Mouse (Mus musculus): Measurements from ENCODE around the gene Pip4k2a.
A peak's percentile ranks its signal among the peaks of the same experiment; 100 is the strongest.
"Not testable (repeated sequence)": the region's sequence is repeated elsewhere in the genome, so short reads cannot be mapped to it uniquely, and the experiment has no call there.

The Pip4k2a gene

GRCm38 (mm10) chr2:18897742-18898256, 100.1 kb downstream of the Pip4k2a start:
- no peak for DNase-seq (ENCODE audit: low read depth)

GRCm38 (mm10) chr2:18896015-18896414, 101.9 kb downstream of the Pip4k2a start:
- DNase-seq (ENCODE audit: low read depth), result no peak

- not testable (repeated sequence) for DNase-seq (ENCODE audit: low read depth)
Measured at GRCm38 (mm10) chr2:18893336-18893735, 104.6 kb downstream of the Pip4k2a start.

GRCm38 (mm10) chr2:18891991-18892537, 105.9 kb downstream of the Pip4k2a start:
- no peak for DNase-seq (ENCODE audit: low read depth)

- no peak for DNase-seq (ENCODE audit: low read depth)
Measured at GRCm38 (mm10) chr2:18890227-18891001, 107.5 kb downstream of the Pip4k2a start.

GRCm38 (mm10) chr2:18884277-18884676, 113.6 kb downstream of the Pip4k2a start:
- no peak for DNase-seq (ENCODE audit: low read depth)

GRCm38 (mm10) chr2:18874626-18875025, 123.3 kb downstream of the Pip4k2a start:
- DNase-seq (ENCODE audit: low read depth), result no peak

GRCm38 (mm10) chr2:18874063-18874462, 123.9 kb downstream of the Pip4k2a start:
- no peak for DNase-seq (ENCODE audit: low read depth)

- no peak for DNase-seq (ENCODE audit: low read depth)
Measured at GRCm38 (mm10) chr2:18873440-18873839, 124.5 kb downstream of the Pip4k2a start.

- peak; percentile 56 for DNase-seq (ENCODE audit: low read depth)
Measured at GRCm38 (mm10) chr2:18872797-18873196, 125.1 kb downstream of the Pip4k2a start.

GRCm38 (mm10) chr2:18871087-18871486, 126.8 kb downstream of the Pip4k2a start:
- DNase-seq (ENCODE audit: low read depth), result no peak

- no peak for DNase-seq (ENCODE audit: low read depth)
Measured at GRCm38 (mm10) chr2:18867069-18867468, 130.9 kb downstream of the Pip4k2a start.

- DNase-seq (ENCODE audit: low read depth), result no peak
Measured at GRCm38 (mm10) chr2:18864719-18865118, 133.2 kb downstream of the Pip4k2a start.

- no peak for DNase-seq (ENCODE audit: low read depth)
Measured at GRCm38 (mm10) chr2:18861607-18862158, 136.2 kb downstream of the Pip4k2a start.

- no peak for DNase-seq (ENCODE audit: low read depth)
Measured at GRCm38 (mm10) chr2:18860686-18861085, 137.2 kb downstream of the Pip4k2a start.

GRCm38 (mm10) chr2:18857952-18858351, 140.0 kb downstream of the Pip4k2a start:
- no peak for DNase-seq (ENCODE audit: low read depth)

- DNase-seq (ENCODE audit: low read depth), result no peak
Measured at GRCm38 (mm10) chr2:18856461-18856860, 141.5 kb downstream of the Pip4k2a start.

GRCm38 (mm10) chr2:18855246-18855645, 142.7 kb downstream of the Pip4k2a start:
- DNase-seq (ENCODE audit: low read depth), result no peak

- DNase-seq (ENCODE audit: low read depth), result no peak
Measured at GRCm38 (mm10) chr2:18853345-18853744, 144.6 kb downstream of the Pip4k2a start.

- DNase-seq (ENCODE audit: low read depth), result no peak
Measured at GRCm38 (mm10) chr2:18850657-18851056, 147.3 kb downstream of the Pip4k2a start.

- DNase-seq (ENCODE audit: low read depth), result no peak
Measured at GRCm38 (mm10) chr2:18848074-18848629, 149.8 kb downstream of the Pip4k2a start.

- no peak for DNase-seq (ENCODE audit: low read depth)
Measured at GRCm38 (mm10) chr2:18842527-18842926, 155.4 kb downstream of the Pip4k2a start.

- no peak for DNase-seq (ENCODE audit: low read depth)
Measured at GRCm38 (mm10) chr2:18841051-18841450, 156.9 kb downstream of the Pip4k2a start.
